Mouse (Mus musculus) right cerebral cortex, postnatal 10 days (tissue): ENCODE results near the gene Trpv2.

Source experiments
- DNase-seq, 2 experiments: peaks; one replicate each; pipeline ENCODE4 v3.0.0; 2021; ENCODE audit warnings: low spot score in 2 of 2

The Trpv2 gene

DNA sequence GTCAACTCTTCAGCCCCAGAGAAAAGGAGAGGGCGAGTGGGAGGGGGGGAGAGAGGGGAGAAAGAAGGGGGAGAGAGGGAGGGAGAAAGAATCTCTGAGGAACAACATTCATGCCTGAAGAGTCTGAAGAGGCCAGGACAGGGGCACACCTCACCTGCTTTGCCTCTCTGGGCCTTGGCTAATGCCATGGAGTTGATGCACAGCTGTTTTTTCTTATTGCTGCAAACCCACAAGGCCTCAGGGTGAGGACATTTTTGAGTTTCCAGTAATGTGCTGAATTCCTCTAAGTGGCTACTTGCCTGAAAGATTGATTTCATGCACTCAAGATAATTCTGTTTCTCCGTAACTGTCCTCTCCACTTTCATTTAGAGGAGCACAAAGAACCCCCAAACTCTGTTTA is 16.1 kb upstream of the Trpv2 start:
- DNase-seq = no peak

DNA sequence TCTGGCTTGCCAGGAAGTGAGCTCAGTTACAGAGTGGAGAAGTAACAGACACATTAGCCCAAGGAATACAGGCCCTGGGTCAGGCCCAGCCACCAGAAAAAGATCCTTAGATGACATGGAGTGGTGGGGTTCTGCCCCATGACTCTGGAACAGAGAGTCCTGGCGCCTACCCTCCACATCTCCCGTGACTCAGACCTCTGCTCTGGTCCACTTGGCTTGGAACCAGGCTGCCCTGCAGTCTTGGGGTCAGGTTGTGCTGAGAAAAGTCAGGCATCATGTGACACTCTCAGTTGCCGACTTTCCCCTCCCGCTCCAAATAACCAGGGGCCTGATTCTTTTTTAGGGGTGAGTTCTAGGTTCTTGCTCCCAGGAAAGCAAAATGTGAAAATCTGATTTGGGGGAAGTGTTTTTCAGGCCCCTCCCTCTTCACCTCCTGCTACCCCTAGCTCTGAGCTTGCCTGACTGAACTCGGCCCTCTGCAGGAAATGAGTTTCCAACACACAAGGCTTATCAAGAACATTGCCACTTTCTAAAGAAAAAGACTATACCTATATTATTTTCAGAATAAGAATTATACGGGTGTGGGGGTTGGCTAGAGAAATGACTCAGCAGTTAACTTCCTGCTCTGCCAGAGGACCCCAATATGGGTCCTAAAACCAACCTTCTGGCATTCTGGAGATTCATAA is 15.2 kb upstream of the Trpv2 start:
- no peak for DNase-seq

DNA sequence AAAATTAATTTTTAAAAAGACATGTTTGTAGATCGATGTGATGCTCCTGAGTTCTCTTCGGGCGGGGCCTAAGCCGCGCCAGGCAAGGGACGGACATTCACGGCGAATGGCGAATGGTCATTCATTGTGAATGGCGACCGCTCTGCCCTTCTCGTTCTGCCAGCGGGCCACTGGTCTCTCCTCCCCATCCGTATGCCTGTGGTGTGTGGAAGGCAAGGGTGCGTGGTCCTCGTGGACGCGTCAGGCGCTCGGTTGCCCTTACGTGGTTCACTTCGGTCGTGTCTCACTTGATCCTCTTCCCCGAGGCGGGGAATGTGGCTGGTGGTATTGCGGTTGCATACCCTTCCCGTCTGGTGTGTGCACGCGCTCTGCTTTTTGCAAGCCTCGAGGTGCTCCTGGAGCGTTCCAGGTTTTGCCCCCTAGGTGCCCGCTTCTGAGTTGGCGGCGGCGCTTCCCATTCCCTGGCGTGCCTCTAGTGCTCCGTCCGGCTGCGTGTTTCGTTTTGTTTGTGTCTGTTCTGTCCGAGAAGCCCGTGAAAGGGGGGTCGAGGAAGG is 13.7 kb upstream of the Trpv2 start:
- DNase-seq = no peak

DNA sequence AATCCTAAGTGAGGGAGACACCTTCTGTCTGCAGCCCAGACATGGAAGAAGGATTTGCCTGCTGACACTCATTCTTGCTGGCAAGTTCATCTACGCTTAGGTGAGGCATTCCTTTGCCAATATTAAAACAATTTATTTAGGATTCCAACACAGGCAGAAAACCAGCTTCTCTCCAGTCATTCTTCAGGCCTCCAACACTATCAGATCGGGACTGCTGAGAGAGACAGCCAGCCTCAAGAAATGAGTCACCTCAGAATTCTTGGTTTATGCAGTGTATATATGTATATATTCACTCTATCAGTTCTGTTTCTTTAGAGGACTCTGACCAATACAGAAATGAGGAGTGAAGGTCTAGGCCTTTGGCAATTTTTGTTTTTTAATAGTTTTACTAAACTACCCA is 10.7 kb upstream of the Trpv2 start:
- DNase-seq = no peak

DNA sequence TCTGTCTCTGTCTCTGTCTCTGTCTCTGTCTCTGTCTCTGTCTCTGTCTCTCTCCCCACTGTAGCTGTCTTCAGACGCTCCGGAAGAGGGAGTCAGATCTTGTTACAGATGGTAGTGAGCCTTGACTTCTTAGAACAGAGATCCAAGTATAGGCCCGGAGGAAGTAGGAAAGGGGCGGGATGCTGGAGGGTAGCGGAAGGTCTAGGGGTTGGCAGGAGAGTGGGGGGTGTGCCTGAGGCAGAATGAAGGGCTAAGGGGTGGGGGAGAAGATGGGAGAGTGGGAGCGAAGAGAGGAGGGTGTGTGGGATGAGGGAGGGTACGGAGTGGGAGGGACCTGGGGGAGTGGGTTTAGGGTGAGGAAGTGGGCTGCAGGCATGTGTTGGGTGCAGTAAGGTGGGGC is 8.5 kb upstream of the Trpv2 start:
- no peak for DNase-seq

DNA sequence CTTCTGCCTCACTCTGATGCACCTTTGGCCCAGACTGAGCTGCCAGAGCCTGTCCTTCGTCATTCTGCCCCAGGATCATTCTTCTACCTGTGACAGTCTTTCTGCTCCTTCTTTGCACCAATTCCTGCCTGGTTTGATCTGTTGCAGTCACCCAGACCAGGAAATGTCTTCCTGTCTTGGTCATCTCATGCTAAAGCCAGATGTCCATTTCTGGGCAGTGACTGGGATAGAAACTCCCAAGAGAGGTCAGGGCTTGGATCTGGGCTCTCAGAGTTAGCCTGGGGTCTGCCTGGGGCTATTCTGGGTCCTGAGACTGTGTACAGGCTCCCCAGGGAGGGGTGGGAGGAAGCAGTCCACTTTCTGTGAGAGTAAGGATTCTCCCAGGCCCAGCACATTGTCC is 8.1 kb upstream of the Trpv2 start:
- no peak for DNase-seq

DNA sequence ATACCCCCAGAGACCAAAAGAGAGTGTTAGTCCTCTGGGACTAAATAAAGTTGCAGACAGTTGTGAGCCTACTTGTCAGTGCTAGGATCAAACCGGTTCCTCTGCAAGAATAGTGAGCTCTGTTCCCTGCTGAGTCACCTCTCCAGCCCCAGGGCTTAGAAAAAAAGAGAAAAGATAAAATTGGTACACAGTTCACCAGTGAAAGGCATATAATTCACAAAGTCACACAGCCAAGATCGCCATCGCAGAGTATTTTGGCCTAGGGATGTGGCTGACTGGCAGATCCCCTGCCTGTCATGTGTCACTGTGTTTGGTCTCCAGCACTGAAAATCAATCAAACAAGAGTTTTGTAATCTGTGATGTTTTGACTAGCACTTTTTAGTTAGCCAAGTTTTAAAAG is 6.0 kb upstream of the Trpv2 start:
- no peak for DNase-seq

DNA sequence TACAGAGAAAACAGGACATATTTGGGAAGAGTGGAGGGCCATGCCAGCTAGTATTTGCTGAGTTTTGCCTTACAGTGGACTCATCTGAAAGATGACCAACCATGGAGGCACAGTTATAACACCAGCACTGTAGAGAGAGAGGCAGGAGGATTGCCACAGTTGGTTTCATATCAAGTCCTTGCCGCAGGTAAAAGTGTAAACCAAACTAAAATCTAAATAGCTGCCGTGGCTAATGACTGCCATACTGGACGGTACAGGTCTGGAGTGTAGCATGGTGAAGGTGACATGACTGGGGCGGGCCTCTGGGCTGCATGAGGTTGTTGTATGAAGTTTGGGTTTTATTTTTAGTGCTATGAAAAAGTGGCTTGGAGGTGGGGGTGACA is 408 bp downstream of the Trpv2 start:
- DNase-seq = no peak

DNA sequence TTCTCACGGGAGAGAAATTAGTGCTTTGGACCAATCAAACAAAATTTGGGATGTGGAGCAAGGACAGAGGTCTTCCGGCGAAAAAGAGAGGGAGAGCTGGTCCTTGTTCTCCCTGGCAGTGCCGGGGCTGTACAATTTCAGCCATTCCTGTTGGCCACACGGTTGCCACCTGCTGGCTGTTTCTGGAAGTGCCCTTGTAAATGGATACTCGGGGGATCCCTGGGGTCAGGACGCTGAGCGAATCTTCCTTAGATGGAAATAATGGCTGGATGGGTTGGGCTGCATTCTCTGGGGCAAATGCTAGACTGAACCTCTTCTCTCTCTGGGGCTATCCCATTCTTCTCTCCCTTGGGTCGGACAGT is 992 bp downstream of the Trpv2 start:
- peak; percentile 89 to 93 for DNase-seq

DNA sequence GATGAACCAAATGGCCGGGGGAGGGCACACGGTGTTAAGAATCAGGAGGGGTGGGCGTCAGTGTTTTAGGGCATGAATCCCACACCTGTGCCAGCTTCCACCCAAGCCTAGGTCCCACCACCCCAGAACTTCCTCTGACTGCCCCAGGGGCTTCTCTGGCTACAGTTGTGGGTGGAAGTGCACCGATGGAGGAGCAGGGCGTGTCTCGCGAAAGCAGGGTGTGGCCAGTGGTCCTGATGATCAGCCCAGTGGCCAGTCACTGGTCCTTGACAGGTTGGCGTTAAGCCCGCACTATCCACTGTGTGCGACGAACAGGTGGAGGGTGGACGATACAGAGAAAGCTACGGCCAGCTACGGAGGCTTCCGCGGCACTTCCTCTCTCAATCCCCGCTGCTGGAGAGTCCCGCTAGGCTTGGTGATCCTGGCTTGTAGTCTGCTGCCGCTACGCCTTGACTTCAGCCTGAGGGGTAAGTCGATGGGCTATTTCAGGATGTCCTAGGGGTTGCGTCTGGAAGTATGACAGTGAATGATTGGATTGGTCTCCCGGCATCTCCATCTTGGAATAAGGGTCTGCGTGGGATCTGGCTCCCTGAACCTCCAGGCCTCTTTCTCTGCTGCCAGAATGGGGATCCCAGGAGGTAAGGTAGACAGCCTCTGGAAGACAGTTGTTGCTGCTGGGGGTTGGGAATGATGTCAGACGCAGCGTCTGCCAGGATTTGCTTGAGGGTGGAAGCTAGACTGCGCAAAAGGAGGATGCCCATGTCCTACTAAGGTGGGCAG is 1.6 kb downstream of the Trpv2 start:
- peak; percentile 75 to 82 for DNase-seq

DNA sequence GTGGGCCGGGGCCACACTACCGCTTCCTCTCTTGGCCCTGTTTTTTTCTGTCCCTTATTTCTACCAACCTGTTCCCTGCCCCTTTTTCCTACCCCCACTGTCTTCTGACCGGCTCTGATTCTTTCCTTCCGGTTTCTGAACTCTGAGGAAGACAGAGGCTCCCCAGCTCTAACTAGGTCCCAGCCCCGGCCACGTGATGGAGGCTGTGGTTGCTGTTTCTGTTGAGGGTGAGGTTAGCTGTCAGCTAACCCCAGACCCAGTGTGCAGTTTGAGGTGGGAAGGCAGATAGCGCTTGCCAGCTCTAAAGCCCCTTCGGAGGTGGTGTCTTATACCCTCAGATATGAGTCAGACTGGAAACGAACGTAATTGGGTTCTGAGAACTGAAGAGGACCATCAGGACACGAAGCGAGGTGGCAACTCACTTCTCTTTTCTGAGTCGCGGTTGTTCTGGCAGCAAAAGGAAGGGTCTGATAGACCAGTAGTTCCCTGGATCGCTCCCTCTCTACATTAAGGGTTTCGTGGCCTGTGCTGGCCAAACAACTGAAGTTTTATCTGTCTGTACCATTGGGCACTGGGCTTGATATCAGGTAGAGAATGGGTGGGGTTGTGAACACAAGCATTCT is 2.4 kb downstream of the Trpv2 start:
- DNase-seq = peak in 1 of 2 experiments; percentile 51

DNA sequence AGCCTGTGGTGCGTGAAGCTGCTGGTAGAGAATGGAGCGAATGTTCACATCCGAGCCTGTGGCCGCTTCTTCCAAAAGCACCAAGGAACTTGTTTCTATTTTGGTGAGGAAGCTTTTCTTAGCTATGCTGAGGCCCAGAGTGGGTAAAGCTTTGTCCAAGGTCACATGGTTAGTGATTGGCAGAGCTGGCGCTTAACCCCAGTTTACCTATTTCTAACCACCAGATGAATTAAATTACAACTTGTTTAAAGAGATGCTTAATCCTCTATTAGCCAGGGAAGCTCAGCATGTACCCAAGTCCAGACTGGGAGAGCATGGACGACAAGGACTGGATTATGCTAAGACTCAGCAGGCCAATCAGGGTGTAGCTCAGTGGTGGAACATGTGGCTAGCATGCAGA is 8.7 kb downstream of the Trpv2 start:
- no peak for DNase-seq

DNA sequence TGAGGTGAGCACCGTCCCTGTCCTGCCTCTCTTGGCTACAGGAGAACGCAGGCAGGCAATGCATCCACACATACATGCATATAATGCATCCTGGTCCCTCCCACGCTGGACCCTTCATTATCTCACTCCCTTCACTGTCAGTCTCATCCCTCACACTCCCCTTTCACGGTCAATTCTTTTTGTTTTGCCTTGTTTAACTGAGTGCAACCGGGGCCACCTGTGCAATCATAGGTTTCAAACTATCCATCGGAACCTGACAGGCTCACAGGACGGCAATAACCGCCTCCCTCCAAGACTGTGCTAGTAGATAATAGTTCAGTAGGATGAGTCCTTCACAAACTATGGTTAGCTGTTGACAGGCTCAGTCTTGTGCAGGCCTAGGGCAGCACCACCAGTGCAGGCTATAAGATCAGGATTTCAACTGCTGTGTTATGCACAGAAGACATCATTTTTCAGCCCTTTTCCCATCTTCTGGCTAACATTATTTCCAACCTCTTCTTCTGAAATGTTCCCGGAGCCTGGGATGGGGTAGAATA is 10.5 kb downstream of the Trpv2 start:
- no peak for DNase-seq

DNA sequence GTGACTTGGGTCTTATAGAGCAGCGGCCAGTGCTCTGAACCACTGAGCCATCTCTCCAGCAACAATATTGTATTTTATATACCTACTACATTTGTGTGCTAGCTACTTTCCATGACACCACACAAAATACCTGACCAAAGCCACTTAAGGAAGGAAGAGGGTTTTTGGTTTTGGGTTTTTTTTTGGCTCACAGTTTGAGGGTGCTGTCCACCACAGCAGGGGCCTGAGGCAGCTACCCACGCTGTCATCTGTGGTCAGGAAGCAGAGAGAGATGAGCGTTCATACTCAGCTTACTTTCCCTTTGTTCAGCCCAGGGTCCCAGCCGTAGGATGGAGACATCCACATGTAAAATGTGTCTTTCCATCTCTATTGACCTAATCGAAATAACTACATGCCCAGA is 12.7 kb downstream of the Trpv2 start:
- DNase-seq = no peak

DNA sequence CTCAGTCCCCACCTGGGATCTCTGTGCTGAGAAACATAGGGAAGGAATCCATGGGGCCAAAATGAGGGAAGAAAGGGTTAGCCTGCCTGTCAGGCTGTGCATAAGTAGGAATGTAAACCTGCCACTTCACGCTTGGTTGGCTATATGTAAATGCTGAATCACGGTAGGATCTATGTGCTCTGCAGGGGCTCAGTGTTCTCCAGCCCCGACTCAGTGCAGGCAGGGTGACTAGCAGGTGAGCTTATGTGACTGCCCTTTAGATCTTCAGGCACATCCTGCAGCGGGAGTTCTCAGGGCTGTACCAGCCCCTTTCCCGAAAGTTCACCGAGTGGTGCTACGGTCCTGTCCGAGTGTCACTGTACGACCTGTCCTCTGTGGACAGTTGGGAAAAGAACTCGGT is 15.1 kb downstream of the Trpv2 start:
- no peak for DNase-seq

DNA sequence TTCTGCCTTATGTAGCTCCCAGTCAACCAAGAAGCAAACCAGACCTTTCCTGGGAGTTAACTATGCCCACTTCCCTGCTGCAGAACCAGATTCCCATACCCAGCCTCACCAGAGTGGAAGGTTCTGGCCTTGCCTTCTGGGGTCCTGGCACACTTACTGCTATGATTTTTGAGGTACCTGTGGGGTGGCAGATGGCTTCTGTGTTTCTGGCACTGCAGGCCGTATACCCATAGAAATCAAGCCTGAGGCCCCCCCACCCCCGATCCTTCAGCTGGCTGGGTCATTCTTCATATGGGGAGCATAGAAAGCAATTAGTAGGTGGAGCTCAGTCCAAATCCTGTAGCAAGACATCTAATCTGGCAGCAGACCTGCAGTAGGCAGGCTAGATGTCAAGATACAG is 16.7 kb downstream of the Trpv2 start:
- DNase-seq = no peak

DNA sequence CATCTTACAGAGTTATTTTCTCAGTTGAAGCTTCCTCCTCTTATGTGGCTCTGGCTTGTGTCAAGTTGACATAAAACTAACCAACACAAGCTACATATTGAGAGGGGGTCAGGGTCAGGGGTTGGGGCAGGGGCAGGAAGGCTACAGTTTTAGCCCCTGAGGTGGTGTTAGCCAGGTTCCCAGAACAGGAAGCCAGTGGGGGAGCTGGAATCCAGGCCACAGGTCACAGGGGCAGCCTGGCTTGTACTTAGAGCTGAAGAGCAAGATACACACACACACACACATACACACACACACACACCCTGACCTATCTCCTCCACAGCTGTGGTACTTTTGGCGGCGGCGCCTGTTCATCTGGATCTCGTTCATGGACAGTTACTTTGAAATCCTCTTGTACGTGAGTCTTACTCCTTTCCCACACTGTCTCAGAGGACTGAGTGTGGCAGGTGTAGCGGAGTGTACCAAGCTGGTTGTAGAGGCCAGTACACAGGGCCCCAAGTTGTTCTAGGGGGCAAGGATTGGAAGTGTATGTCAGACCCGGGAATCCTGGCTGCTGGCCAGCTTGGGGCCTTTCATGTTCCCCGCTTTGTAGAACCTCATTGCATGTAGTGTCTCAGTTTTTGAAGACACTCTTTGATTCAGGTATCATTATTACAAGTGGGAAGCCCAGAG is 17.8 kb downstream of the Trpv2 start:
- DNase-seq = no peak

DNA sequence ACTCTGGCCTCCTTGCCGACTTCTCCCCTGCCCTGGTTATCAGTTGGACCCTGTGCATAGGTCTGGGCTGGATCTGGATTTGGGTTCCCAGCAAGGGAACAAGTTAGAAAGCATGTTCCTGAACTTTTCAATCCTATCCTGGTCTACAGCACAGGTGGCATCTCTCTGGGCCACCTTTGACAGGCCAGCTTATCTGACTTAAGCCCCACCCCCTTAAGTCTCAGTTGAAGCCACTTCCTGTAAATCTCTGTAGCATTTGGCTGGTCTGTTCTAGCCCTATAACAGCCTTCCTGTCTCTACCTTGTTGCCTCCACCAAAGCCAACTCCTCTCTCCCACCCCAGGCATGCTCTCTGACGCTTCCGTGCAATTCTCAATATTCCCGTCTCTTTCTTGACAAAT is 24.3 kb downstream of the Trpv2 start:
- DNase-seq = no peak

DNA sequence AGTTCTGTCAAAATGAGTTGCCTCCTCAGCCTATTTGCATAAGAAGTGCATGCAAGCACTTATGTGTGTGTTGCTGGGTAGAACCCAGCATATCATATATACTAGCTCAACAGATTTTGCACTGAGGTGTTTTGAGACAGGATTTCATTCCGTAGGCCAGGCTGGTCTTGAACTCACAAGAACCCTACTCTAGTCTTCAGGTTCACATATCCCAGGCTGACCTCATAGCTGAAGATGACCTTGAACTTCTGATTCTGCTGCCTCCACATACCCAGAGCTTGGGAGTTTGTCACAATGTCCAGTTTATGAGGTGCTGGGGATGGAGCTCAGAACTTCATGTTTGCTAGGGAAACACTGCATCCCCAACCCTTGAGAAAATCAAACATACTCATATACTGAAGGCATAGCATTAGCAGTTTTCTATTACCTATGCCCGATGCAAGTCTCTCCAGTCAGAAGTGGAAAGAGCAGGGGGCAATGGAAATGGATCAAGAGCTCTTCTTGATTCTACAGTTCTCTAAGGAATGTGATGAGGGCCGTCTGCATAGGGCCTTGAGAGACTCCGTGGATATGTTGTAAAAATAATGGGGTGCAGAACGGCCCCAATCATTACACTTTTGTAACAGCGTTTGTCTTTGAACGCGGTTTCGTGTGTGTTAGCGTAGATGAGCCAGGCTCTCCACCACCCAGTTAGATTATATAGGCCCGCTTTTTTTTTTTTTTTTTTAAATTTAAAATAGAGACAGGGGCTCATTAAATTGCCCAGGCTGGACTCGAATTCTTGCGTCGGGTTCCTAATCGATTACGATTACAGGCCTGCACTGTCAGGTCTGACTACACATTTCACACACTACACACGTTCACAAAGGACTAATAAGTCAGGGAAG is 27.7 kb downstream of the Trpv2 start:
- no peak for DNase-seq

DNA sequence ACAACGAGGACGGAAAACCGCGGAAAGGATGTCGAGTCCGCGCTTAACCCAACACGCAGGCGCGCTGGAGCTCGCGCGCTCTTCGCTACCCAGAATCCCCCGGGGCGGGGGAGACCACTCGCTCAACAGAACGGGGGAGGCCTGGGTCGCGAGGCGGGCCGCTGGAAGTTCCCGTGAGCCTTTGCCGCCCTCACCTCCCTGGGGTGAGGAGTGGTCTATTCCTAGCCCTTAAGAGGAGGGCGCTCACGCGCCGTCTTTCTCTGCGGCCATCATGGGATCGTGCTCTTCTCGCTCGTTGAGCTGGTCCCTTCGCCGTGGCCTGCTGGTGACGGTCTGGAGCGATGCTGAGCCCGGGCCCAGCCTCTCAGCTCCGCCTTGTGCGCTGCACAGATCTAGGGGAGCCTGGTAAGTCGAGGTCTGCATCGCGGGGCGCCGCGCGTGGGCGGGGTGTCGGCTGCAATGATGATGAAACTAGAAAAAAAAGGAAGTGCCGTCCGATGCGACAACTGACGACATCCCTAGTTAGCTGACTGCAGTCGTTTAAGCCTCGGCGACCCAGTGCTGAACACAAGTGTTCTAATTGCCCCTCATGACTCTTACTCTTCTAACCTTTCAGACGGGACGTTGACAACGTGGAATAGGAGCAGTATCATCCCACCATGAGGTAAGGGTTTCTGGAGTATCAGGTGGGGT is 28.5 kb downstream of the Trpv2 start:
- peak; percentile 99 for DNase-seq
